Mouse (Mus musculus) intestine, postnatal 0 days (tissue): ENCODE results near the gene Gm45521. TPM values are rescaled to one million over a fixed set of nuclear protein-coding genes. Genes with fewer than 3 reads are reported as not detected.

ENCODE experiments used
- ATAC-seq: fragments of 200-750 bp; cut with Nextera tagmentation; 2 replicates; pipeline ENCODE4 v1.8.0; 2017; ENCODE audit warnings: mild to moderate bottlenecking, moderate TSS enrichment, moderate library complexity
- H3K27ac ChIP-seq: fragments of 300-500 bp; sonication (generic); 2 replicates; pipeline ENCODE4 v1.5.1; 2014; ENCODE audit warnings: mild to moderate bottlenecking, low read depth, low read length, moderate library complexity
- H3K27me3 ChIP-seq: fragments of 300-500 bp; sonication (generic); replicated peaks from 2 replicates; pipeline ENCODE4 v1.6.1; 2014; ENCODE audit warnings: low read length, mixed read lengths; ENCODE audit not compliant: control insufficient read depth, insufficient read depth
- H3K36me3 ChIP-seq: fragments of 300-500 bp; sonication (generic); 2 replicates; pipeline ENCODE4 v1.6.1; 2014; ENCODE audit warnings: mild to moderate bottlenecking, moderate library complexity; ENCODE audit not compliant: control insufficient read depth, insufficient read depth
- H3K4me1 ChIP-seq: fragments of 300-500 bp; sonication (generic); replicated peaks from 2 replicates; pipeline ENCODE4 v1.6.1; 2014; ENCODE audit warnings: antibody characterized with exemption, low read length, mixed read lengths; ENCODE audit not compliant: control insufficient read depth, insufficient read depth
- H3K4me2 ChIP-seq: fragments of 300-500 bp; sonication (generic); replicated peaks from 2 replicates; pipeline ENCODE4 v1.6.1; 2014; ENCODE audit warnings: low read depth, mild to moderate bottlenecking, moderate library complexity
- H3K4me3 ChIP-seq: fragments of 300-500 bp; sonication (generic); 2 replicates; pipeline ENCODE4 v1.5.1; 2014; ENCODE audit warnings: low read depth, low read length
- H3K9ac ChIP-seq: fragments of 300-500 bp; sonication (generic); 2 replicates; pipeline ENCODE4 v1.6.1; 2014; ENCODE audit warnings: mild to moderate bottlenecking, low read depth, low read length
- H3K9me3 ChIP-seq: fragments of 300-500 bp; sonication (generic); 2 replicates; pipeline ENCODE4 v1.6.1; 2016; ENCODE audit warnings: mixed run types; ENCODE audit not compliant: control insufficient read depth
- CTCF ChIP-seq: sonication (generic); IDR thresholded peaks from 2 replicates; pipeline ENCODE4 v1.5.1; 2016; ENCODE audit warnings: low read depth, mild to moderate bottlenecking, control low read depth, antibody characterized with exemption, moderate library complexity
- WGBS: fragments of 180-500 bp; shearing (Covaris S2); extraction: QIAGEN DNeasy Blood & Tissue Kit; methylation state at CpG from one replicate; pipeline ENCODE4 v1.1.7; 2014; 5-methylcytosine and 5-hydroxymethylcytosine counted together
- polyA plus RNA-seq: library from polyadenylated mRNA; unstranded; fragments of >200 nt; fragmentation: Nextera tagmentation; extraction: Ambion mirVana; gene quantifications from 2 replicates; pipeline ENCODE4 v1.2.1, GENCODE M21; 2015

Gm45521 gene
- polyA plus RNA-seq, 1 experiment from 2014 or later = not detected

- Histone ChIP-seq H3K27me3 (no peaks in the 10 kb centered on the region), H3K36me3 (peaks cover 79% of the 10 kb centered on the region), H3K9ac (no peak overlapping the region), H3K4me3 (no peak overlapping the region), H3K4me2 (no peak overlapping the region), H3K4me1 (no peaks in the 10 kb centered on the region; the same call in 1 of the 2 replicates), H3K27ac (no peak overlapping the region), H3K9me3 (no peaks in the 10 kb centered on the region)
- no peak for ATAC-seq
- WGBS = 55% methylated on average over 4 of the region's 4 CpGs
- no peak for TF ChIP-seq CTCF
Measured at GRCm38 (mm10) chr14:7919921-7920320, 37.2 kb upstream of the Gm45521 start.

- Histone ChIP-seq H3K4me3 (no peak overlapping the region), H3K4me1 (no peaks in the 10 kb centered on the region; the same call in 1 of the 2 replicates), H3K9me3 (no peaks in the 10 kb centered on the region), H3K27me3 (no peaks in the 10 kb centered on the region), H3K9ac (no peak overlapping the region), H3K36me3 (peaks cover 76% of the 10 kb centered on the region), H3K27ac (no peak overlapping the region), H3K4me2 (no peak overlapping the region)
- no peak for ATAC-seq
- no peak for TF ChIP-seq CTCF
- 85% methylated on average over 5 of the region's 5 CpGs for WGBS
Measured at GRCm38 (mm10) chr14:7921459-7921858, 35.6 kb upstream of the Gm45521 start.

- H3K4me1 ChIP-seq = no peaks in the 10 kb centered on the region; the same call in 1 of the 2 replicates
- no peak overlapping the region for H3K4me2 ChIP-seq
- H3K36me3 ChIP-seq = peaks cover 71% of the 10 kb centered on the region
- H3K9me3 ChIP-seq = no peaks in the 10 kb centered on the region
- TF ChIP-seq CTCF = no peak
- H3K27ac ChIP-seq = no peak overlapping the region
- H3K4me3 ChIP-seq = no peak overlapping the region
- ATAC-seq = no peak
- no peaks in the 10 kb centered on the region for H3K27me3 ChIP-seq
- no peak overlapping the region for H3K9ac ChIP-seq
Measured at GRCm38 (mm10) chr14:7923635-7924034, 33.5 kb upstream of the Gm45521 start.

- no peak for ATAC-seq
- WGBS = 67% methylated on average over 1 of the region's 1 CpGs
- H3K36me3 ChIP-seq = peaks cover 77% of the 10 kb centered on the region
Measured at GRCm38 (mm10) chr14:7928362-7928761, 28.7 kb upstream of the Gm45521 start.

GRCm38 (mm10) chr14:7929029-7929428 lies 28.1 kb upstream of the Gm45521 start:
- no peaks in the 10 kb centered on the region for H3K27me3 ChIP-seq
- no peaks in the 10 kb centered on the region for H3K4me1 ChIP-seq
- no peak for ATAC-seq
- no peak overlapping the region for H3K4me2 ChIP-seq
- H3K27ac ChIP-seq = no peak overlapping the region
- WGBS = 68% methylated on average over 7 of the region's 7 CpGs
- no peak overlapping the region for H3K9ac ChIP-seq
- no peak overlapping the region for H3K4me3 ChIP-seq
- TF ChIP-seq CTCF = no peak
- peaks cover 80% of the 10 kb centered on the region for H3K36me3 ChIP-seq
- H3K9me3 ChIP-seq = no peaks in the 10 kb centered on the region

More at GRCm38 (mm10) chr14:7928362-7928761, 28.7 kb upstream of the Gm45521 start:
- H3K9me3 ChIP-seq = no peaks in the 10 kb centered on the region
- H3K4me1 ChIP-seq = no peaks in the 10 kb centered on the region
- H3K4me2 ChIP-seq = no peak overlapping the region
- no peak for TF ChIP-seq CTCF
- H3K4me3 ChIP-seq = no peak overlapping the region
- no peak overlapping the region for H3K9ac ChIP-seq
- no peak overlapping the region for H3K27ac ChIP-seq
- H3K27me3 ChIP-seq = no peaks in the 10 kb centered on the region

- Histone ChIP-seq H3K4me1 (no peaks in the 10 kb centered on the region), H3K4me3 (no peak overlapping the region), H3K36me3 (peaks cover 91% of the 10 kb centered on the region), H3K9me3 (no peaks in the 10 kb centered on the region), H3K4me2 (no peak overlapping the region), H3K27ac (no peak overlapping the region), H3K27me3 (no peaks in the 10 kb centered on the region), H3K9ac (no peak overlapping the region)
- TF ChIP-seq CTCF = no peak; the same call in 1 of the 2 replicates
- ATAC-seq = no peak
- WGBS = 94% methylated on average over 4 of the region's 4 CpGs
Measured at GRCm38 (mm10) chr14:7932151-7932550, 24.9 kb upstream of the Gm45521 start.

GRCm38 (mm10) chr14:7934166-7934565 lies 22.9 kb upstream of the Gm45521 start:
- Histone ChIP-seq H3K27ac (no peak overlapping the region), H3K9ac (no peak overlapping the region), H3K4me3 (no peak overlapping the region), H3K4me1 (no peaks in the 10 kb centered on the region), H3K36me3 (peaks cover 73% of the 10 kb centered on the region), H3K27me3 (no peaks in the 10 kb centered on the region), H3K9me3 (no peaks in the 10 kb centered on the region), H3K4me2 (no peak overlapping the region)
- TF ChIP-seq CTCF = no peak
- 89% methylated on average over 7 of the region's 7 CpGs for WGBS
- ATAC-seq = no peak
